Mouse (Mus musculus) stomach, postnatal 0 days (tissue): ENCODE data around the gene Arhgap40.

Source experiments
- CTCF ChIP-seq: IDR thresholded peaks from 2 replicates; pipeline ENCODE4 v1.5.1; 2016; ENCODE audit warnings: antibody characterized with exemption, low read depth, mild to moderate bottlenecking, moderate library complexity
- EP300 ChIP-seq: optimal IDR thresholded peaks from 2 replicates; pipeline ENCODE3; 2016; ENCODE audit warnings: antibody characterized with exemption

DNA sequence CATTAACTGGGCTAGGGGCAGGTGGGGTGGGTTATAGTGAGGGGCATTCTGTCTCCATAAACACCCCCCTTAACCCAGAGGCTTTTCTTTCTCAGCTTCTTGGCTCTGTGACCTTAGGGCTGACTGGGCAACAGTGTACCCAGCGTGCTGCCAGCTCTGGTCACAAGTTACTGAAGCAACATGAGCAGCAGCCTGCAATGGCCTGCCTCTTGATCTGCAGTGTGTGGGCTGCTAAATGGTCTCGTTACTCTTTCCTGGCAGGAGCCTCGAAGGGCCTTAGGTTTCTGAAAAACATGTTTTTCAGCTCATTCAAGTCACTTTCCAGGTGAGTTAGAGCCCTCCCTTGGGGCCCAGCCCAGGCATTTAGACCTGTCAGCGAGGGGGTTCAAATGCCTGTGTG is 8.9 kb upstream of the Arhgap40 start:
- TF ChIP-seq CTCF = no peak
- TF ChIP-seq EP300 = no peak
